Mouse (Mus musculus) embryo, embryonic 10 days (tissue): Measurements from ENCODE around the gene Ccdc57.
"Not testable (repeated sequence)": the region's sequence is repeated elsewhere in the genome, so short reads cannot be mapped to it uniquely, and the experiment has no call there.

ENCODE experiments used
- DNase-seq: peaks from one replicate; pipeline ENCODE4 v3.0.0-alpha.2; 2015; ENCODE audit warnings: low spot score

Gene Ccdc57

DNA sequence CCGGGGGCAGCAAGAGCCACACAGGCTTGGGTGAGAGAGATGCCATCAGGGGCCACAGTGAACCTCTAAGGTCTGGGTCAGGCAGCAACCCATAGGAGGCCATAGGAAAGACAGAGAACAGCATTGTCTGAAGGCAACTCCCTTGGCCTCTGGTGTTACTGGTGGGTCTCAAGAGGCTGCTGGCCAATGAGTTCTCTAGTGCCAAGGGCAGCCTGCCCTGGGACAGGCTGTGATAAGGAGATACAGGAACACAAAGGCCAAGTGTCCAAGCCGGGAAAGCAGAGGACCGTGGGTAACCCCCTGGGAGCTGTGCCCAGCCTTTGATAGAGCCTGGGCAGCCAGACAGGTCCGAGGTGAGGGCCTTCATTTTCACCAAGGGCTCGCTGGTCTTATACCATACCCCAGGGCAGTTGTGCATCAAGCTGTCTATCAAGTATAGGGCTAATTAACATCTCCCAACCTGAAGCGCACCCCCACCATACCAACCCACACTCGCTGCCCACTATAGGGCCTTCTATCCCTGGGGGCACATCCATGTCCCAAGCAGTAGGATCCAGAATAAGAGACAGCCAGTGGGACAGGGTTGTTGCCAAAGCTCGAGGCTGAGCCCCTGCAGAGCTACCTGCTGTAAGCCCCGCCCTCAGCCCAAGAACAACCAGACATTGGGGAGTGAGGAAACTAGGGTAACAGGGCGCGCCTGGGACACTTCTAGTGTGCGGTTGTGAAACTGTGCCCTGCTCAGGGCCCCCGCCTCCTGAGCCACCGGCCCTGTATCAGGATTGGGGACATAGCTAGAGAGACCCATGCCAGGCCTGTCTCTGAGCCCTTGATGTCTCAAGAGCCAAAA lies 111.4 kb downstream of the Ccdc57 start:
- DNase-seq, result no peak

DNA sequence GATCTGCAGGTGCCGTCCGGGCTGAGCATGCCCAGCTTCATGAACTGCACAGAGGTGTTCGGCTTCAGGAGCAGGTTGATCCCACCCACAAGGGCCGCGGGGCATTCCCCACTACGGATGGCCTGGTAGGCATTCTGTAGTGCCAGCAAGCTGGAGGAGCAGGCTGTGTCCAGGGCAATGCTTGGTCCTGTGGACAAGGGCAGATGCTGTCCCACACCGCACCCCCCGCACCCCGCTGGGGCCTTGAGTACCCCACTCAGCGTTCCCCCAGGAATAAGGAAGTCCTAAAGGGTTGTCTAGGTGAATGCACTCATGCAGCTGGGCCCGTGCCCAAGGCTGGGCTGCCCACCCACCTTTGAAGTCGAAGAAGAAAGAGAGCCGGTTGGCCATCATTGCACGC lies 112.1 kb downstream of the Ccdc57 start:
- no peak for DNase-seq

DNA sequence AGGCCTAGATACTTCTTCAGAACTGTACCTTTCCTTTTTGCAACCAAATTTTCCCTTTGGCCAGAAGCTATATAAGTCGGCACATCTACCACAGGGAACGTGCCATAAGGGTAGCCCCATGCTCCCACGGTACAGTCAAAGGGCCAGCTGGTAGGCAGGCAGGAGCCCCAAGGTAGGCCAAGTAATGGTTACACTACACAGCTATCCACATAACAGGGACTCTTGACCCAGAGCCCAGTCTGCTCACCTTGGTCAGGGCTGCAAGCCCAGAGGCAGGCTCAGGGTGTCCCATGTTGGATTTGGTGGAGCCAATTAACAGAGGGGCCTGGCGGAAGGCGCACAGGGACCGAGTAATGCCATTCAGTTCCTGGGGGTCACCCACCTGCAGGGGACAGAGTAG lies 113.1 kb downstream of the Ccdc57 start:
- DNase-seq, result no peak

DNA sequence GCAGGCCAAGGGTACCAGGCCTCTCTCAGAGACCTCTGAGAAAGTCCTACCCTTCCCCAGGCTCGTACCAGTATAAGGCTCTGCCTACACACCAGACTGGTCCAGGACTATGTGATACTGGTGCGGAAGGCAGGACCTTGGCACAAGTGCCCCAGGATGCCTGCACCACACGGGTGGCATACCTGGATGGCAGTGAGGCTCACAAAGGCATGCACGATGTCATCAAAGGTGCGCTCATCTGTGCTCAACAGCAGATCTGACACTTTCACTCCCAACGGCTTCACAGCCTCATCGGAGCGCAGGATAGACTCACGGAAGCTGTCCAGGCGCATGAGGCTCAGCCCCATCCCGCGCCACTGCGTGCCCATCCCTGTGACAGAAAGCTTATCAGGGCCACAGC lies 114.4 kb downstream of the Ccdc57 start:
- DNase-seq, result no peak

GRCm38 (mm10) chr11:120817358-120817757 lies 115.3 kb downstream of the Ccdc57 start:
- DNase-seq, result no peak

DNA sequence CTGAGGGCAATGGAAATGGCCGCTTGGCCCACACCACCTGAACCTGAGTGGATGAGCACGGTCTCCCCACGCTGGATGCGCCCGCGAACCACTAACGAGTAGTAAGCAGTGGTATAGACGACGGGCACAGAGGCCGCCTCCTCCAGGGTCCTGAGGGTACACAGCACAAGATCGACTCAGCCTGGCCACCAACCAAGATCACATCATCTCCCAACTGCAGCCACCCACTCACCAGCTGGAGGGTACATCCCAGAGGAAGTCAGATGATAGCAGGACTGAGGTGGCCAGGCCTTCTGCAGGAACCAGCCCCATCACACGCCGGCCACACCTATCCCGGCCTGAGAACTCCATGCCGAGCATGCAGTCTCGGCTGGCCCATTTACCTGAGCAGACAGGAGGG lies 120.6 kb downstream of the Ccdc57 start:
- no peak for DNase-seq

GRCm38 (mm10) chr11:120808010-120808409 lies 124.7 kb downstream of the Ccdc57 start:
- DNase-seq, result no peak

- DNase-seq, result no peak
Measured at GRCm38 (mm10) chr11:120805375-120806298, 127.0 kb downstream of the Ccdc57 start.

DNA sequence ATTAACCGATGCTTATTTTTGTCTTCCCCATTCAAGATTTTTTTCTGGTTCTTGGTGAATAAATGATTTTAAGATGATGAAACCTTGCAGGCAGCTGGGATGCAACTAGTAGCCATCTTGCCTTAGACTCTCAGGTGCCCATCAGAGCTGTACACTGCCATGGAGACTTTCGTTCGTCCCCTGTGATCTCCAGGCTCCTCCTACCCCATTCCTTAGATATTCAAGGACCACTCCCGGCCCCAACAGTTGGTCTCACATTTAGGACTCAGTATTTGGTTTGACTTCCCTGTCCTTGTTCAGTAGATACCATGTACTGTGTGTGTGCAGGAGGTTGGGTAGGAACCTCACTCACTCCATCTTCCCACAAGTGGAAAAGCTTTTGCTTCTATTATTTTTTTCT lies 127.9 kb downstream of the Ccdc57 start:
- no peak for DNase-seq

GRCm38 (mm10) chr11:120804274-120804673 lies 128.4 kb downstream of the Ccdc57 start:
- DNase-seq, result no peak

- DNase-seq, result peak; percentile 94
Measured at GRCm38 (mm10) chr11:120800061-120800904, 132.4 kb downstream of the Ccdc57 start.

DNA sequence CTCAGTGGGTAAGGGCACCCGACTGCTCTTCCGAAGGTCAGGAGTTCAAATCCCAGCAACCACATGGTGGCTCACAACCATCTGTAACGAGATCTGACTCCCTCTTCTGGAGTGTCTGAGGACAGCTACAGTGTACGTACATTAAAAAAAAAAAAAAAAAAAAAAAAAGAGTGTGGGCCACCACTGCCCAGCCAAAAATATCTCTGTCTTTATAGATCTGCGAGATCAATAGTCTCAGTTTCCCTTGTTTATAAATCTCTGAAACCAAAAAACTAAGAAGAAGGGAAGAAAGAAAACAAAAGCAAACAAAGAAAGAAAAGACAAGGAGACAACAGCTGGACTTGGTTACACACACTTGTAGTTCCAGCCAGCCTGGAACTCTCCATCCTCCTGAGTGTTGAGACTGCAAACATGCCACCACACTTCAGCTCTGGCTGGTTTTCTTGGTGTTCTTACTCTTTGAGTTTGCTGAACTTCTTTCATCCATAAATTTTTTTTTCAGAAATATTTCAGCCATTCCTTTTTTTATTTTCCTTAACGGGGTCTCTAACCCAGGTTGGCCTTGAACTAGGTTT lies 133.3 kb downstream of the Ccdc57 start:
- no peak for DNase-seq

DNA sequence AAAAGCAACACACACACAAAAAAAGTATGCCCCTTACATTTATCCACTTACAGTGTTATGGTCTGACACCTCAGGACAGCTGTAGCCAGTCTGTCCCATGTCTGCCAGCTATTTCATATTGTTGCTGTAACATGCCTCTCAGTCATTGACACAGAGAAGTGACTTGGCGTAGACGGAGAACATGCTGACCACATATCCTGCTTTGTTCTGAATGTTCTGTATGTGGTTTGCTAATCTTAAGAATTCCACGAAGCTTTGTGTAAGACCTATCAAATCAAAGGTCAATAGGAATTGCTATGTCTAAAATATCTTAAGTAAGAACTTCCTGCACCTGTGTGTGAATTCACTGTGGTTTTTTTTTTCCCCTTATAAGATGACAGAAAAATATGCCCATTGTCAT lies 134.4 kb downstream of the Ccdc57 start:
- DNase-seq, result no peak

- DNase-seq, result no peak
Measured at GRCm38 (mm10) chr11:120796614-120796946, 136.1 kb downstream of the Ccdc57 start.

GRCm38 (mm10) chr11:120795756-120796613 lies 136.7 kb downstream of the Ccdc57 start, which contains the start of gene Dus1l:
Gene Dus1l, minus strand, starts transcription at chr11:120796403.
- DNase-seq, result peak; percentile 96

- no peak for DNase-seq
Measured at GRCm38 (mm10) chr11:120792652-120793051, 140.0 kb downstream of the Ccdc57 start.

DNA sequence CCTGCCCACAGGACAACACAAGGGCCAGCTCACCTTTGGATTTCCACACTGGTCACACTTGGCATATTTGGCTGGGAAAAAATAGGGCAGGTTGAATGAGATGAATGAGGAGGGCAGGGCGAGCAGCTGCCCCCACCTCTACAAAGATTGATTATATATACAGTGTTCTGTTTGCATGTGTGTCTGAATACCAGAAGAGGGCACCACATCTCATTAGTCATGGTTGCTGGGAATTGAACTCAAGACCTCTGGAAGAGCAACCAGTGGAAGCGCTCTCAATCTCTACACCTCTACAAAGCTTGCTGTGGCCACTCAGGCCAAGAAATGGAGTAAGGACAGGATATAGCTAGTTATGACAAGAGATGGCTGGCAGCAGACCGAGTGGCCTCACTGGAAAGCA lies 142.9 kb downstream of the Ccdc57 start:
- no peak for DNase-seq

- no peak for DNase-seq
Measured at GRCm38 (mm10) chr11:120789355-120789754, 143.3 kb downstream of the Ccdc57 start.

GRCm38 (mm10) chr11:120788460-120788859 lies 144.2 kb downstream of the Ccdc57 start:
- DNase-seq, result not testable (repeated sequence)

DNA sequence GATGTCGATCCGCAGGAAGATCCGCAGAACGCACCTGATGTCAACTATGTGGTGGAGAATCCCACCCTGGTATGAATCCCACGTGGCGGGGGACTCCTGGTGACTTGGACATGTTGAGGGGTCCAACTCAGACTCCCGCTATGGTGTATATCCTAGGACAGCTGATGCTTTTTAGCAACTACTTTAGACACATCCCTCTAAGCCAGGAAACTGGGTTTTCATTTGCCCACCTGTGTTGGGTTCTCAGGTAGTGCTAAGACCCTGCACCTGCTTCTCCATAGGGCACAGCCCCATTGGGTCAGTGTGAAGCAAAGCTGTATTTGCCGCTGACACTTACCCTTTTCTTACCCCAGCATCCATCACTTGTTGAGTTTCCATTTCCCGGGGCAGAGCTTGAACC lies 147.5 kb downstream of the Ccdc57 start:
- no peak for DNase-seq
